Mouse (Mus musculus): Measurements from ENCODE around the gene Ccdc7b.
"Not testable (repeated sequence)": the region's sequence is repeated elsewhere in the genome, so short reads cannot be mapped to it uniquely, and the experiment has no call there.

The Ccdc7b gene

DNA sequence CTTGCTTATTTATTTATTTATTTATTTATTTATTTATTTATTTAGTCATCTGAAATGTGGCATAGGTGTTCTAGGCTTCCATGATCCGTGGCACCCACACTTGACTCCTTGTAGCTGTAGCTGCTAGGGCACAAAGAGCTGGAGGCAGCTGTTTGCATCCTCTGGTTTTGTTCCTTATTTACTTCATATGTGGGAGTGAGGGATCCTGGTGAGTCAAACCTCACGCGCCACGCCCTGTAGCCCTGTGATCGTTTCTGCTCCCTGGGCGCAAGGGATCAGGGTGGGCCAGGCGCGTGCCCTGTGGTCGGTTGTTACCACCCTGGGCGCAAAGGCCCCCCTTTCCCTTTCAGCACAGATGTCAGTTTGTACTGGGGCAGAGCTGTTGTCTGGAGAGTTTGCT lies at the start of gene Ccdc7b:
Gene Ccdc7b, plus strand, starts transcription at position 301 of the 400 bp plus-strand sequence.
- DNase-seq (ENCODE audit: low spot score in 2 of 2) = not testable (repeated sequence)

DNA sequence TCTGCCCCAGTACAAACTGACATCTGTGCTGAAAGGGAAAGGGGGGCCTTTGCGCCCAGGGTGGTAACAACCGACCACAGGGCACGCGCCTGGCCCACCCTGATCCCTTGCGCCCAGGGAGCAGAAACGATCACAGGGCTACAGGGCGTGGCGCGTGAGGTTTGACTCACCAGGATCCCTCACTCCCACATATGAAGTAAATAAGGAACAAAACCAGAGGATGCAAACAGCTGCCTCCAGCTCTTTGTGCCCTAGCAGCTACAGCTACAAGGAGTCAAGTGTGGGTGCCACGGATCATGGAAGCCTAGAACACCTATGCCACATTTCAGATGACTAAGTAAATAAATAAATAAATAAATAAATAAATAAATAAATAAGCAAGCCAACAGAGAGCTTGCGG lies 1.5 kb upstream of the Ccdc7b start, which contains the start of gene Ccdc7a:
Gene Ccdc7a, minus strand, starts transcription at position 101 of the 400 bp plus-strand sequence.
- DNase-seq (ENCODE audit: low spot score in 2 of 2) = not testable (repeated sequence)

DNA sequence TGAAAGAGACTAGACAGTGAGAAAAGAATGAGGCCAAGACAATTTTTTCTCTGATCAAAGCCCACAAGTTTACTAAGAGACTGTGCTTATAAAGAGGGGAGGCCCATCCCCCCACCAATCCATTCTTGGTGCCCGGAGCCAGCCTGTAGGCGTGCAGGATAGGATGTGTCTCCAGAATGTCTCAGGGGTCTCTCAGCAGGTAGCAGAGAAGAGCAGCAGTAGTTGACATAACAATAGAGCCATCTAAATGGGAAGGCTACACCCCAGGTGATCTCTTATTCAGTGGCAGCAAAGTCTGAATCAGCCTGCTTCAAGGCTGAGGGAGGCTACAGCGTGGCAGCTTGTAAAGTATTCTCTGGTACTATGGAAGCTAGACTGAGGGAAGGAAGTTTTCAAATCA lies 48.8 kb downstream of the Ccdc7b start:
- DNase-seq (ENCODE audit: low spot score in 2 of 2) = not testable (repeated sequence)

DNA sequence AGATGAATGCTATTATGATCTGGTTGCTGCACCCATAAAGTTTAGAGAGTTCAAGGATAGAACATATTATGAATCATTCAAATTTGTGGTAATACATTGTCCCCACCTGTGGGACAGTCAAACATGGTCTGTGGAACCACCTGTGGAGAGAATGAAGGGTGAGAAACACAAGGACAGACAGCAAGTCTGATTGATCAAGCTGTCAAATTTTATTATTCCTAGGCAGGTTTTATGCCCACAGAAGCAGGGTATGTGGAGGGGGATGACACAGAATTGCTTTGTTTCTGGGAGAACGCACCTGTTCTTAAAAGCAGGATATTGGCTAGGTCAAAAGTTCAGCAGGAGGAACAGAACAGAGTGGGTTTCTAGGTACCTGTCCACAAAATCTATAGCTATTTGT lies 64.6 kb downstream of the Ccdc7b start, which contains the start of gene Gm10999:
Gene Gm10999, minus strand, starts transcription at position 101 of the 400 bp plus-strand sequence.
- DNase-seq (ENCODE audit: low spot score in 2 of 2) = no peak

DNA sequence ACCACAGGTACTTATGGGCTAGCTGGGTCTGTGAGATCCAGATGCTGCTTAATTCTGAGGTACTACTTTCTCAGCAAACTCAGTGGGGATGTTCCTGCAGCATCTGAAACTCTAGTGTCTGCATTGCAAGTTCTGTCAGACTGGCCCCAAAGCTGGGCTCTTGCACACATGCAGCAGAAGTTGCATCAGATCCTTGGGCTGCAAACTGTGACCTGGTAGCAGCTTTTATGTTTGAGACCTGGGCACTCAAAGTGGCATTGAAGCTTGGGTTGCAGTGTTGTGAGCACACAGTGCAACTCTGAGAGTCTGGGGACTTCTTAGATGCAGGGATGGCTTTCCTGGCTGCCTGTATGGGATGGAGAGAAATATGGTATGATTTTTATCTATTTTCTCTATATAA lies 66.5 kb downstream of the Ccdc7b start:
- DNase-seq (ENCODE audit: low spot score in 2 of 2) = no peak

All from frontal cortex, postnatal 10 days (tissue).